Comparison of ENCODE assay signal across 10 mouse cellular contexts in the genomic region with DNA sequence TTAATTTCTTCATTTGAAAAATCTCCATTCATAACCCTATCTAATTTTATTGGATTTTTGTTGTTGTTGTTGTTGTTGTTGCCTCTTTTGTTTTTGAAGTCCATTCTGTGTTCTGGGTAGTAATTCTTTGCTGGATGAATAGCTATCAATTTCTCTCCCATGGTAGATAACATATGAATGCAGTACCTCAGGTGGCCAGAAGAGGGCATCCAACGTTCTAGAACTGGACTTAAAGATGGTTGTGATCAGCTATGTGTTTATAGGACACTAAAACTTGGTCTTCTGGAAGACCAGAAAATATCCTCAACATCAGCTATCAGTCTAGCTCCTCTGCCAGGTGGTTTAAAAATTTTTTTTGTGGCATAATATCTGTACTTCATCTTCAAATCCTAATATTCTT. TPM values are rescaled to one million over a fixed set of nuclear protein-coding genes. Genes with fewer than 3 reads are reported as not detected.
DNase-seq lines count a peak whose midpoint lies in the region; ATAC-seq and TF ChIP-seq lines count a peak whose summit lies in the region.
"Not testable (repeated sequence)": the region's sequence is repeated elsewhere in the genome, so short reads cannot be mapped to it uniquely, and the experiment has no call there.
"Had no signal": no experiment of that assay in that cellular context is flagged by ENCODE, and none has a peak within 500 bp of the region (broad histone marks: within the 10 kb centered on the region; RNA-seq: fewer than 3 reads in every experiment).

No protein-coding gene starts in this region.

- TF ChIP-seq RAD21 in MEL (IDR thresholded peaks at IDR 0.05; ENCODE audit: low read depth, low read length) = not testable (repeated sequence)

- TF ChIP-seq EP300 in MEL (IDR thresholded peaks at IDR 0.05; ENCODE audit: low read depth in 1 of 2, low read length in 2 of 2) = not testable (repeated sequence)

- not testable (repeated sequence) for H3K9ac ChIP-seq in MEL (ENCODE audit: control insufficient read depth, low read depth, low read length, poor library complexity, severe bottlenecking); forebrain, postnatal 0 days

- not testable (repeated sequence) for H3K4me1 ChIP-seq in MEL (ENCODE audit: control insufficient read depth in 1 of 2, insufficient read depth in 2 of 2, low read length in 2 of 2); forebrain, postnatal 0 days (ENCODE audit: insufficient read depth); hindbrain, embryonic 10.5 days (replicated peaks)

- H3K4me3 ChIP-seq in MEL (ENCODE audit: control insufficient read depth in 1 of 2, insufficient read depth in 1 of 2, low read depth in 2 of 2, low read length in 2 of 2); forebrain, postnatal 0 days (ENCODE audit: low read depth, low read length); hindbrain, embryonic 10.5 days: not testable (repeated sequence)

- H3K4me2 ChIP-seq in forebrain, postnatal 0 days (ENCODE audit: low read depth) = not testable (repeated sequence)

- not testable (repeated sequence) for TF ChIP-seq POLR2A in MEL (IDR thresholded peaks at IDR 0.05; ENCODE audit: control insufficient read depth in 1 of 2, insufficient read depth in 1 of 2, low read depth in 1 of 2, low read length in 2 of 2, poor library complexity in 1 of 2)

- H3K27me3 ChIP-seq in MEL (ENCODE audit: control insufficient read depth in 1 of 2, insufficient read depth in 2 of 2, low read length in 2 of 2); forebrain, postnatal 0 days (ENCODE audit: insufficient read depth, low read length); hindbrain, embryonic 10.5 days (ENCODE audit: insufficient read depth, poor library complexity, severe bottlenecking): not testable (repeated sequence)

- WGBS in forebrain, postnatal 0 days = 0% methylated on average over 1 of the region's 1 CpGs
- WGBS in hindbrain, embryonic 10.5 days = 0% methylated on average over 1 of the region's 1 CpGs

- peak; percentile 33 for DNase-seq in MEL (ENCODE audit: low read depth, low spot score)
- DNase-seq in cerebellum, adult 11 months = peak; percentile 9
- DNase-seq in forebrain, postnatal 0 days = peak; percentile 1
- DNase-seq in hindbrain, embryonic 10.5 days (ENCODE audit: low spot score) = peak; percentile 8
- DNase-seq in layer of hippocampus, adult 8-10 months (ENCODE audit: low spot score in 2 of 2) = peak; percentile 6 to 60
- DNase-seq in lung, adult 18-20 months = peak; percentile 12 to 45
- DNase-seq in ovary, postnatal 36 days (ENCODE audit: low spot score) = peak; percentile 8
- DNase-seq in thymus, postnatal 4 days = peak; percentile 58

- not testable (repeated sequence) for H3K27ac ChIP-seq in MEL (ENCODE audit: control insufficient read depth, low read depth, low read length); forebrain, postnatal 0 days (ENCODE audit: low read depth, low read length); hindbrain, embryonic 10.5 days

- not testable (repeated sequence) for H3K9me3 ChIP-seq in MEL (replicated peaks; ENCODE audit: insufficient read depth, low read length); forebrain, postnatal 0 days (ENCODE audit: low read length); hindbrain, embryonic 10.5 days

- not testable (repeated sequence) for H3K36me3 ChIP-seq in MEL (ENCODE audit: control insufficient read depth in 1 of 2, insufficient read depth in 2 of 2, low read length in 2 of 2); forebrain, postnatal 0 days (ENCODE audit: insufficient read depth); hindbrain, embryonic 10.5 days

- ATAC-seq in forebrain, postnatal 0 days = not testable (repeated sequence)

- not testable (repeated sequence) for H3K79me2 ChIP-seq in MEL (ENCODE audit: control insufficient read depth, insufficient read depth, low read length, poor library complexity)

- TF ChIP-seq CTCF in MEL (IDR thresholded peaks at IDR 0.05 in 2 of 3, conservative IDR thresholded peaks at IDR 0.05 in 1 of 3; ENCODE audit: control insufficient read depth in 1 of 3, insufficient read depth in 1 of 3, low read depth in 2 of 3, low read length in 3 of 3, poor library complexity in 1 of 3, severe bottlenecking in 1 of 3) = peak in 1 of 3 experiments; percentile 32; a peak in 3 of 6 replicates
- peak; percentile 36 for TF ChIP-seq CTCF in forebrain, postnatal 0 days (IDR thresholded peaks at IDR 0.05; ENCODE audit: low read depth)

TF ChIP-seq in MEL, 35 proteins besides CTCF, POLR2A, EP300 and RAD21:
- peak; percentile 28 for TF ChIP-seq SMC3 (IDR thresholded peaks at IDR 0.05; ENCODE audit: low read depth, low read length)
TF ChIP-seq in MEL: peak in this region for 1; not testable (repeated sequence) for 34.

RNA-seq across cellular contexts. Expression of a gene that starts 54.9 kb away (rescaled TPM):
- not detected in 2 replicates for total RNA-seq in MEL (2012; rRNA removed)
- not detected for polyA plus RNA-seq in MEL (2012; ENCODE audit: insufficient read depth in 1 of 2, insufficient read length in 2 of 2, low read depth in 1 of 2, low replicate concordance in 2 of 2, missing spikeins in 1 of 2)
- total RNA-seq in forebrain, postnatal 0 days (2014; rRNA removed) = not detected in 2 replicates
- polyA plus RNA-seq in forebrain, postnatal 0 days (2015; fragmentation: Nextera tagmentation; extraction: Ambion mirVana) = not detected in 2 replicates
- 0.20 TPM in 1 of 2 replicates, not detected in the other for polyA plus RNA-seq in hindbrain, embryonic 10.5 days (2016; fragmentation: Nextera tagmentation; extraction: Ambion mirVana)
- not detected for total RNA-seq in layer of hippocampus, adult 8-10 months (2022)
- polyA plus RNA-seq: kidney, embryonic 16.5 days; midbrain, embryonic 10.5 days had no signal

Comparison
In these comparisons a context has a peak if more than half of its experiments do, and no peak if none do; other contexts are left out.
1. DNase-seq: peak in every context shown above with its lines; median percentile 58 in thymus, postnatal 4 days; 33 in MEL; 33 in layer of hippocampus, adult 8-10 months; 28 in lung, adult 18-20 months; 9 in cerebellum, adult 11 months; 8 in hindbrain, embryonic 10.5 days; 8 in ovary, postnatal 36 days; 1 in forebrain, postnatal 0 days.